Mouse (Mus musculus): Measurements from ENCODE around the gene Prkar1a.

Prkar1a gene

GRCm38 (mm10) chr11:109668115-109668725, 19.0 kb downstream of the Prkar1a start:
- H3K9me3 ChIP-seq (ENCODE audit: low read length): no peaks in the 10 kb centered on the region
- H3K27me3 ChIP-seq (ENCODE audit: insufficient read depth, low read length): no peaks in the 10 kb centered on the region
- no peak overlapping the region for H3K4me3 ChIP-seq (replicated peaks; ENCODE audit: low read length)
- TF ChIP-seq CTCF (conservative IDR thresholded peaks at IDR 0.05; ENCODE audit: low read length) (no peak), POU5F1 (IDR thresholded peaks at IDR 0.05; ENCODE audit: borderline replicate concordance, low read length) (no peak), NANOG (IDR thresholded peaks at IDR 0.05; ENCODE audit: borderline replicate concordance, low read length) (no peak)
- peaks cover 71% of the 10 kb centered on the region for H3K36me3 ChIP-seq (ENCODE audit: insufficient read depth, low read length)
- peaks cover 45% of the 10 kb centered on the region for H3K4me1 ChIP-seq (replicated peaks; ENCODE audit: low read depth, low read length)

- TF ChIP-seq POU5F1 (IDR thresholded peaks at IDR 0.05; ENCODE audit: borderline replicate concordance, low read length): no peak
- TF ChIP-seq NANOG (IDR thresholded peaks at IDR 0.05; ENCODE audit: borderline replicate concordance, low read length): no peak
- Histone ChIP-seq H3K4me3 (replicated peaks; ENCODE audit: low read length) (no peak overlapping the region), H3K4me1 (replicated peaks; ENCODE audit: low read depth, low read length) (peaks cover 48% of the 10 kb centered on the region), H3K36me3 (ENCODE audit: insufficient read depth, low read length) (peaks cover 61% of the 10 kb centered on the region), H3K27me3 (ENCODE audit: insufficient read depth, low read length) (no peaks in the 10 kb centered on the region), H3K9me3 (ENCODE audit: low read length) (no peaks in the 10 kb centered on the region)
Measured at GRCm38 (mm10) chr11:109669149-109669708, 20.0 kb downstream of the Prkar1a start.

DNA sequence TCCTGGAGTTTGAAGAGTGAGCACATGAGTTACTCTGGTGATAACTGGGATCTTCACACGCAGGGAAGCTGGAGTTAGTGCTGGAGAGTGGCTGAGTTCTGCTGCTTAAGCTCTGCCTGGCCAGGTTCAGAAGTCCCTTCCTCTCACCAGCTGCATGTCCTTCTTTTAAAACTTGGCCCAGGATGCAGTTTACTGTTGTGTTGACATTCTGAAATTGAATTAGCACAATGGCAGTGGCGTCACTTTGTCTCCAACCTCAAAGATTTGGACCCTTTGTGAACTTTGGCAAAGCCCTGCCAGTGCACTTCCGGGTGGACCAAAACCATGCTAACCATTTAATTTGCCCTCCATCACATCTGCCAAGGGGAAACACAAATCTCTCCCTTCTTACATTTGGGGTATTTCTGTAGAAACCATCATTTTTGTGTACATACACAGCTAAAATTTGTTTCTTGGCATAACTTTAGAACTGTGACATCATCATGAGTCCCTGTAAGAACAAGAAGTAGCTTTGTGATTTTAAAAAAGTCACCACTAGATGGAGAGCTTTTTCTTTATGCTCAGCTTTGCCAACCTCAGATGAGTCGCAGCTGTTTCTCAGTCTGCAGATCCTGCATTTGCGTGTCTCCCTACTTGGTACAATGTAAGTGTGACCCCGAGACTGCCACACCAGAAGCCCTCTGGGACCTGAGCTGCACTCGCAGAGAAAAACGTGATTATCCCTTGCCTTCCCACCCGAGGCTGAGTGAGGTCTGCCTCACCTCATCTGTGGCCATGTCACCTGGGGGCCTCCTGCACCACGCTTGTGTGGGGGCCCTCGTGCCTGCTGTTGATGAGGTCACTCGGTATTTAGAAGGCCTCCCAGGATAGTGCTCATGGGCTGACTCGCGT, 21.1 kb downstream of the Prkar1a start:
- Histone ChIP-seq H3K9me3 (ENCODE audit: low read length) (no peaks in the 10 kb centered on the region), H3K36me3 (ENCODE audit: insufficient read depth, low read length) (peaks cover 50% of the 10 kb centered on the region), H3K27me3 (ENCODE audit: insufficient read depth, low read length) (no peaks in the 10 kb centered on the region), H3K4me3 (replicated peaks; ENCODE audit: low read length) (no peak overlapping the region), H3K4me1 (replicated peaks; ENCODE audit: low read depth, low read length) (peaks cover 48% of the 10 kb centered on the region)
- TF ChIP-seq POU5F1 (IDR thresholded peaks at IDR 0.05; ENCODE audit: borderline replicate concordance, low read length) (no peak), CTCF (conservative IDR thresholded peaks at IDR 0.05; ENCODE audit: low read length) (peak; percentile 35), NANOG (IDR thresholded peaks at IDR 0.05; ENCODE audit: borderline replicate concordance, low read length) (no peak)

- H3K36me3 ChIP-seq (ENCODE audit: insufficient read depth, low read length): peaks cover 39% of the 10 kb centered on the region
- H3K4me1 ChIP-seq (replicated peaks; ENCODE audit: low read depth, low read length): peaks cover 48% of the 10 kb centered on the region
- no peaks in the 10 kb centered on the region for H3K9me3 ChIP-seq (ENCODE audit: low read length)
- H3K27me3 ChIP-seq (ENCODE audit: insufficient read depth, low read length): peaks cover 3% of the 10 kb centered on the region; the same call in 1 of the 2 replicates
- TF ChIP-seq POU5F1 (IDR thresholded peaks at IDR 0.05; ENCODE audit: borderline replicate concordance, low read length) (no peak), CTCF (conservative IDR thresholded peaks at IDR 0.05; ENCODE audit: low read length) (no peak), NANOG (IDR thresholded peaks at IDR 0.05; ENCODE audit: borderline replicate concordance, low read length) (no peak)
- H3K4me3 ChIP-seq (replicated peaks; ENCODE audit: low read length): no peak overlapping the region
Measured at GRCm38 (mm10) chr11:109671136-109672020, 22.2 kb downstream of the Prkar1a start.

- Histone ChIP-seq H3K36me3 (ENCODE audit: insufficient read depth, low read length) (peaks cover 33% of the 10 kb centered on the region), H3K9me3 (ENCODE audit: low read length) (no peaks in the 10 kb centered on the region), H3K4me3 (replicated peaks; ENCODE audit: low read length) (no peak overlapping the region), H3K27me3 (ENCODE audit: insufficient read depth, low read length) (peaks cover 6% of the 10 kb centered on the region; the same call in 1 of the 2 replicates), H3K4me1 (replicated peaks; ENCODE audit: low read depth, low read length) (peaks cover 48% of the 10 kb centered on the region)
- TF ChIP-seq POU5F1 (IDR thresholded peaks at IDR 0.05; ENCODE audit: borderline replicate concordance, low read length): no peak
- no peak for TF ChIP-seq CTCF (conservative IDR thresholded peaks at IDR 0.05; ENCODE audit: low read length)
- TF ChIP-seq NANOG (IDR thresholded peaks at IDR 0.05; ENCODE audit: borderline replicate concordance, low read length): no peak
Measured at GRCm38 (mm10) chr11:109672021-109672324, 22.8 kb downstream of the Prkar1a start.

- Histone ChIP-seq H3K4me3 (replicated peaks; ENCODE audit: low read length) (no peak overlapping the region), H3K27me3 (ENCODE audit: insufficient read depth, low read length) (peaks cover 6% of the 10 kb centered on the region; the same call in 1 of the 2 replicates), H3K36me3 (ENCODE audit: insufficient read depth, low read length) (peaks cover 29% of the 10 kb centered on the region), H3K4me1 (replicated peaks; ENCODE audit: low read depth, low read length) (peaks cover 48% of the 10 kb centered on the region), H3K9me3 (ENCODE audit: low read length) (no peaks in the 10 kb centered on the region)
- no peak for TF ChIP-seq CTCF (conservative IDR thresholded peaks at IDR 0.05; ENCODE audit: low read length)
- no peak for TF ChIP-seq NANOG (IDR thresholded peaks at IDR 0.05; ENCODE audit: borderline replicate concordance, low read length)
- TF ChIP-seq POU5F1 (IDR thresholded peaks at IDR 0.05; ENCODE audit: borderline replicate concordance, low read length): no peak
Measured at GRCm38 (mm10) chr11:109672396-109672795, 23.2 kb downstream of the Prkar1a start.

DNA sequence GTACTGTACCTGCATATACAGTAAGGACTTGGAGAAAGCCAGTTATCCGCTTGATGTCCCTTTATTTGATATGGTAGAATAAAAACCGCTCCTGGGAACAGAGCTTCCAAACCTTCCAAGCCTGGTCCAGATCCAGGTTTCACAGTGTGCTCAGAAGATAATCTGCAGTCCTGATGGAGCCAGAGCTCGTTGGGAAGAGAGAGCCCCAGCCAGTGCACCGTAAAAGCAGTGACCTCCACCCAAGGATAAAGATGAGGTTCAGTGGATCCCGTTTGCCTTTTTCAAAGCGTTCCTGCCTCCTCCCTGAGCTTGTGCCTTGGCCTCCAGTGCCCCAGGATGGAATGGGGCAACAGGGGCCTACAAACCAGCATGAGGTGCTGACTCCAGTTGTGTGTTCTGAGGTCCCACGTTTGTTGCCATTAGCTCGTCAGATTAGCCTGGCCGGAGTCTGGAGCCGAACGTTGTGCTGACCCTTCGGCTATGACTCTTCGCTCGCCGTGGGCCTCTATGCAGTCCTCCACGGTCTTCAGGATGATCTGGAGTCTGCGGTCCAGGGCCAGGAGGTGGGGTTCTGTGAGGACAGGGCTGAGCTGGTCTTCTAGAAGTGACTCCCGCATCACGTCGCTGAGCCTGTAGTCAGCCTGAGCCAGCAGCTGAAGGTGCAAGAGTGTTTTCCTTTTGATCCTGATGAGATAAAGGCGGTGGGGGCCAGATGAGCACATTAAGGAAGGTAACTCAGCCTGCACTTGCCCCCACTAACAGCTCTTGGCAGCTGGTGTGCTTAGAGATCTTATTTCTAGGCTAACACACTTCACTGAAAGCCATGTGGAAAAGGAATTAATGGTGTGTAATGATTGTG, 23.9 kb downstream of the Prkar1a start:
- Histone ChIP-seq H3K4me1 (replicated peaks; ENCODE audit: low read depth, low read length) (peaks cover 46% of the 10 kb centered on the region), H3K9me3 (ENCODE audit: low read length) (no peaks in the 10 kb centered on the region), H3K4me3 (replicated peaks; ENCODE audit: low read length) (no peak overlapping the region), H3K36me3 (ENCODE audit: insufficient read depth, low read length) (peaks cover 22% of the 10 kb centered on the region), H3K27me3 (ENCODE audit: insufficient read depth, low read length) (peaks cover 10% of the 10 kb centered on the region; the same call in 1 of the 2 replicates)
- TF ChIP-seq POU5F1 (IDR thresholded peaks at IDR 0.05; ENCODE audit: borderline replicate concordance, low read length) (no peak), CTCF (conservative IDR thresholded peaks at IDR 0.05; ENCODE audit: low read length) (no peak), NANOG (IDR thresholded peaks at IDR 0.05; ENCODE audit: borderline replicate concordance, low read length) (no peak)

Measured in E14TG2a.4 (cell line).